In genomic region chr9:43953128-43953527, GRCm38 (mm10) we compare ENCODE assay signal across 9 mouse cellular contexts.
DNase-seq lines count a peak whose midpoint lies in the region; ATAC-seq and TF ChIP-seq lines count a peak whose summit lies in the region.
"Had no signal": no experiment of that assay in that cellular context is flagged by ENCODE, and none has a peak within 500 bp of the region (broad histone marks: within the 10 kb centered on the region; RNA-seq: fewer than 3 reads in every experiment).

No protein-coding gene starts in this region.

- peak; percentile 66 for DNase-seq in forebrain, embryonic 14.5 days (ENCODE audit: low spot score)
- DNase-seq in forebrain, embryonic 10.5 days (ENCODE audit: extremely low spot score, low spot score): no peak
- DNase-seq in left cerebral cortex, adult 2 months (ENCODE audit: extremely low spot score in 1 of 2, low spot score in 2 of 2): no peak
- DNase-seq in left cerebral cortex, postnatal 10 days (ENCODE audit: extremely low spot score in 1 of 2, low spot score in 2 of 2): no peak
- DNase-seq in cerebellum, adult 18-20 months: peak; percentile 52 to 55
- peak; percentile 9 to 46 for DNase-seq in kidney, postnatal 36 days
- no peak for DNase-seq in frontal cortex, postnatal 10 days (ENCODE audit: low spot score in 2 of 2)
- DNase-seq: lung, adult 2 months had no signal

- no peaks in the 10 kb centered on the region for H3K36me3 ChIP-seq in forebrain, embryonic 14.5 days (ENCODE audit: control insufficient read depth, insufficient read depth, low read length)
- H3K36me3 ChIP-seq in forebrain, embryonic 10.5 days (replicated peaks): no peaks in the 10 kb centered on the region

- TF ChIP-seq CTCF in left cerebral cortex, adult 2 months (IDR thresholded peaks at IDR 0.05): peak; percentile 42

- H3K4me1 ChIP-seq in forebrain, embryonic 14.5 days (ENCODE audit: control insufficient read depth, insufficient read depth, low read length): peaks cover 3% of the 10 kb centered on the region; the same call in 1 of the 2 replicates
- peaks cover 15% of the 10 kb centered on the region for H3K4me1 ChIP-seq in forebrain, embryonic 10.5 days

- H3K9me3 ChIP-seq in forebrain, embryonic 14.5 days (replicated peaks; ENCODE audit: control insufficient read depth, low read length): no peaks in the 10 kb centered on the region
- no peaks in the 10 kb centered on the region for H3K9me3 ChIP-seq in forebrain, embryonic 10.5 days

- H3K27ac ChIP-seq in forebrain, embryonic 14.5 days (ENCODE audit: low read depth, low read length): no peak overlapping the region
- H3K27ac ChIP-seq in forebrain, embryonic 10.5 days: no peak overlapping the region
- H3K27ac ChIP-seq in left cerebral cortex, adult 2 months: no peak overlapping the region

- H3K4me2 ChIP-seq in forebrain, embryonic 14.5 days (ENCODE audit: low read length): no peak overlapping the region

- no peak for ATAC-seq in forebrain, embryonic 14.5 days
- ATAC-seq in monocyte, adult 5-6 weeks (replicated peaks; ENCODE audit: insufficient number of reproducible peaks, low FRiP score, low TSS enrichment, poor library complexity, severe bottlenecking): no peak

- H3K9ac ChIP-seq in forebrain, embryonic 14.5 days (ENCODE audit: low read length): no peak overlapping the region

- no peak overlapping the region for H3K4me3 ChIP-seq in forebrain, embryonic 14.5 days (ENCODE audit: low read depth, low read length)
- no peak overlapping the region for H3K4me3 ChIP-seq in forebrain, embryonic 10.5 days
- no peak overlapping the region for H3K4me3 ChIP-seq in left cerebral cortex, adult 2 months

- WGBS in forebrain, embryonic 14.5 days: 34% methylated on average over 7 of the region's 7 CpGs
- WGBS in forebrain, embryonic 10.5 days: 41% methylated on average over 7 of the region's 7 CpGs

- intact Hi-C loops in left cerebral cortex, adult 2 months (cut with DNase I): no loop called here
- intact Hi-C loops in left cerebral cortex, postnatal 10 days (cut with DNase I): no loop called here

- no peaks in the 10 kb centered on the region for H3K27me3 ChIP-seq in forebrain, embryonic 14.5 days (replicated peaks; ENCODE audit: control insufficient read depth, insufficient read depth, low read length)
- H3K27me3 ChIP-seq in forebrain, embryonic 10.5 days (ENCODE audit: poor library complexity, severe bottlenecking): no peaks in the 10 kb centered on the region

Comparison
In these comparisons a context has a peak if more than half of its experiments do, and no peak if none do; other contexts are left out.
1. DNase-seq: peak in forebrain, embryonic 14.5 days (single experiment), cerebellum, adult 18-20 months (2 of 2) and kidney, postnatal 36 days (2 of 2); none in forebrain, embryonic 10.5 days (single experiment), left cerebral cortex, adult 2 months (0 of 2), left cerebral cortex, postnatal 10 days (0 of 2) and frontal cortex, postnatal 10 days (0 of 2).